Mouse (Mus musculus) heart, embryonic 11.5 days (tissue): ENCODE measurements around the gene Pcyt2. TPM values are rescaled to one million over a fixed set of nuclear protein-coding genes. Genes with fewer than 3 reads are reported as not detected.
A peak's percentile ranks its signal among the peaks of the same experiment; 100 is the strongest.

Experiments used
- ATAC-seq: fragments of 200-750 bp; cut with Nextera tagmentation; replicated peaks from 2 replicates; pipeline ENCODE4 v1.8.0; 2017; ENCODE audit warnings: moderate library complexity; ENCODE audit not compliant: insufficient number of reproducible peaks, low FRiP score, low TSS enrichment
- H3K27ac ChIP-seq: fragments of 300-500 bp; sonication (generic); 2 replicates; pipeline ENCODE4 v1.5.1; 2014; ENCODE audit warnings: mild to moderate bottlenecking, low read depth, low read length
- H3K27me3 ChIP-seq: fragments of 300-500 bp; sonication (generic); 2 replicates; pipeline ENCODE4 v1.6.1; 2014; ENCODE audit warnings: mild to moderate bottlenecking, low read length, mixed read lengths; ENCODE audit not compliant: control insufficient read depth, insufficient read depth
- H3K36me3 ChIP-seq: fragments of 300-500 bp; sonication (generic); 2 replicates; pipeline ENCODE4 v1.6.1; 2014; ENCODE audit warnings: mild to moderate bottlenecking, low read length, moderate library complexity, mixed read lengths; ENCODE audit not compliant: control insufficient read depth, insufficient read depth
- H3K4me1 ChIP-seq: fragments of 300-500 bp; sonication (generic); 2 replicates; pipeline ENCODE4 v1.6.1; 2014; ENCODE audit warnings: low read length; ENCODE audit not compliant: control insufficient read depth, insufficient read depth
- H3K4me2 ChIP-seq: fragments of 300-500 bp; sonication (generic); 2 replicates; pipeline ENCODE4 v1.6.1; 2014; ENCODE audit warnings: mild to moderate bottlenecking, moderate library complexity
- H3K4me3 ChIP-seq: fragments of 300-500 bp; sonication (generic); 2 replicates; pipeline ENCODE4 v1.5.1; 2014; ENCODE audit warnings: low read depth, low read length
- H3K9ac ChIP-seq: fragments of 300-500 bp; sonication (generic); 2 replicates; pipeline ENCODE4 v1.6.1; 2014; ENCODE audit warnings: mild to moderate bottlenecking, low read depth, low read length, moderate library complexity
- H3K9me3 ChIP-seq: fragments of 300-500 bp; sonication (generic); replicated peaks from 2 replicates; pipeline ENCODE4 v1.6.1; 2016; ENCODE audit warnings: low read length; ENCODE audit not compliant: control insufficient read depth
- WGBS: fragments of 180-500 bp; shearing (Covaris S2); extraction: QIAGEN DNeasy Blood & Tissue Kit; methylation state at CpG from one replicate; pipeline ENCODE4 v1.1.7; 2014; ENCODE audit not compliant: insufficient replicate concordance; 5-methylcytosine and 5-hydroxymethylcytosine counted together
- polyA plus RNA-seq: library from polyadenylated mRNA; unstranded; fragments of >200 nt; fragmentation: Nextera tagmentation; extraction: Ambion mirVana; gene quantifications from 2 replicates; pipeline ENCODE4 v1.2.1, GENCODE M21; 2014

Pcyt2 gene
- polyA plus RNA-seq = 79.2 and 79.9 TPM in 2 replicates

DNA sequence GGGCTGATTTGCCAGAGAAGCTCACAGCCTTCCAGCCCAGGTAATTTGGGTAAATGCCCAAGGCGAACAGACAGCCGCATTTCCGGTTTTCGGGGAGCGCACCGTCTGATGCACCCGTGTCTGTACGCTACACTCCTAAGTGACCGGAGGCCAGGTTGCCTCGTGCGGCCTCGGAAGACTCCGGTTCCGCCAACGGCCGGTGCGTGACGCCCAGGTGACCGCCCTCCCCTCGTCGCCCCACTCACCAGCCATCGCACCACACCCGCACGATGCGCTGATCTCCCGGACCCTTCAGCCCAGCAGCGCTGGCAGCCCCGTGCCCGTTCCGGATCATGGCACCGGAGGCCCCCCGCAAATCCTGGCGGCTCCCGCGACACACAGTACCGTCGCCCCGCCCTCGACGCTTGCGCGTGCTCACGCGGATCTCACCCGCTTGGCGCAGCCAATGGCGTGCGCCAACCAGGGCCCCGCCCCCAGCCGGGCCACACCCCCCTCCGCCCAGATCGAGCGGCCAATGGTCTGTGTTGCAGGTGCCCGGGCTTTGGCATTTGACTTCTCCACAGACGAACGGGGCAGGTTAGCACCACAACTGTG lies at the start of gene Pcyt2:
Gene Pcyt2, minus strand, starts transcription at position 418 of the 594 bp plus-strand sequence.
- ATAC-seq = peak; percentile 93
- H3K36me3 ChIP-seq = peaks cover 22% of the 10 kb centered on the region
- peak within 1 kb of the TSS; percentile 86 for H3K9ac ChIP-seq
- 1% methylated on average over 56 of the region's 56 CpGs for WGBS
- no peaks in the 10 kb centered on the region for H3K9me3 ChIP-seq
- peak within 1 kb of the TSS; percentile 64 for H3K27ac ChIP-seq
- H3K27me3 ChIP-seq = no peaks in the 10 kb centered on the region
- peak within 1 kb of the TSS; percentile 82 for H3K4me3 ChIP-seq
- H3K4me1 ChIP-seq = peaks cover 12% of the 10 kb centered on the region
- H3K4me2 ChIP-seq = peak within 1 kb of the TSS; percentile 93

DNA sequence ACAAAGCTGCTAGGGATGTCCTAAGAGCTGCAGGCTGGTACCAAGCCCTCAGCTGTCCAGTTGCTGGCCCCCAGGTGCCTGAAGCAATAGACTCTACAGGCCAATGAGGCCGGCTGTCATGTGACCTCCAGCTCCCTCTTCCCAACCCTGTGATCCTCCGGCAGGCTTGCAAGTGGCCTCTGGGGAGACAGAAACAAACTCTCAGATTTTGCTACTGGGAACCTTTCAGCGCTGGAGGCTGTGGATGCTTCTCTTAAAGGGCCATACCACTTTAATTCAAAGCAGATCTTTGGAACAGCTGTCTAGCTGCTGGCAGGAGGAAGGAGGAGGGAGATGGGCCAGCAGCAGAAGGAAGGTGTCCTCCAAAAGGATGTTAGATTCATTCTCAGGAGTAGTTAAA lies 48.9 kb upstream of the Pcyt2 start:
- Histone ChIP-seq H3K9ac (no peak overlapping the region), H3K36me3 (no peaks in the 10 kb centered on the region), H3K4me3 (no peak overlapping the region), H3K4me1 (peaks cover 4% of the 10 kb centered on the region; the same call in 1 of the 2 replicates), H3K9me3 (no peaks in the 10 kb centered on the region), H3K27me3 (peaks cover 24% of the 10 kb centered on the region), H3K27ac (no peak overlapping the region), H3K4me2 (no peak overlapping the region)
- no peak for ATAC-seq
- 1% methylated on average over 3 of the region's 3 CpGs for WGBS

DNA sequence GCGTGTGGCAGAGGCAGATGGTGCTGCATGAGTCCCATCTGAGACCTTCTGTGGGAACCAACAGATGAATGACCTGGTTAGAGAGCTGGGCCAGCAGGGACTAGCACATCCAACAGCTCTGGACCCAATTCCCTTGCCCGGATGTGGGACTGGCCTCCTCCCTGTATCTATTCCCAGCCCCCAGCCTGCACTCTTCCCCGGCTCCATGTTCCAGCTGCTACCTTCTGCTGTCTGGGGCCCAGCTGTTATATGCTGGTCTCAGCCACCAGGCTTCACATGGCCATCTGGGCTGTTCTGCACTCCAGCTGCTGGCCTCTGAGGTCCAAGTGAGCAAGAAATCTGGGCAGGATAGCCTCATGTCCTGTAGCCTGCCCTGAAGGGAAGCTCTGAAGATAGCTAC lies 47.7 kb upstream of the Pcyt2 start:
- no peak overlapping the region for H3K4me3 ChIP-seq
- H3K9ac ChIP-seq = no peak overlapping the region
- peaks cover 11% of the 10 kb centered on the region for H3K4me1 ChIP-seq
- no peak for ATAC-seq
- H3K27ac ChIP-seq = no peak overlapping the region
- no peak overlapping the region for H3K4me2 ChIP-seq
- H3K36me3 ChIP-seq = no peaks in the 10 kb centered on the region
- 67% methylated on average over 3 of the region's 3 CpGs for WGBS
- peaks cover 37% of the 10 kb centered on the region for H3K27me3 ChIP-seq
- no peaks in the 10 kb centered on the region for H3K9me3 ChIP-seq

DNA sequence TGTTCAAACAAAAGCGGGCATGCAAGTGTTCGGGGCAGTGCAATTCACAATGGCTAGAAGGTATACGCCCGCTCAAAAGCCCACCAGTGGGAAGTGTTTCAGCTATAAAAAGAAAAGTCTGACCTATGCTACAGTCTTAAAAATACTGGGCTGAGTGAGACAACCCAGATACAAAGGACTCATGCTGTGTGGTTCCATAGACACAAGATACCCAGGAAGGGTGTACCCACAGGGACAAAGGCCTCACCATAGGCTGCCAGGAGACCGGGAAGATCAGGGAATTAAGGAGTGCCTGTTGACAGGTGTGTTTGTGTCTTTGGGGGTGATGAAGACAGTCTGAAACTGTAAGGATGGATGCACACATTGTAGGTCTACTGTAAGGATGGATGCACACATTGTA lies 46.0 kb upstream of the Pcyt2 start:
- no peak overlapping the region for H3K4me3 ChIP-seq
- H3K36me3 ChIP-seq = no peaks in the 10 kb centered on the region
- no peak overlapping the region for H3K27ac ChIP-seq
- H3K9me3 ChIP-seq = no peaks in the 10 kb centered on the region
- 87% methylated on average over 5 of the region's 5 CpGs for WGBS
- peaks cover 15% of the 10 kb centered on the region for H3K4me1 ChIP-seq
- peaks cover 53% of the 10 kb centered on the region for H3K27me3 ChIP-seq
- no peak for ATAC-seq
- H3K9ac ChIP-seq = no peak overlapping the region
- H3K4me2 ChIP-seq = no peak overlapping the region

DNA sequence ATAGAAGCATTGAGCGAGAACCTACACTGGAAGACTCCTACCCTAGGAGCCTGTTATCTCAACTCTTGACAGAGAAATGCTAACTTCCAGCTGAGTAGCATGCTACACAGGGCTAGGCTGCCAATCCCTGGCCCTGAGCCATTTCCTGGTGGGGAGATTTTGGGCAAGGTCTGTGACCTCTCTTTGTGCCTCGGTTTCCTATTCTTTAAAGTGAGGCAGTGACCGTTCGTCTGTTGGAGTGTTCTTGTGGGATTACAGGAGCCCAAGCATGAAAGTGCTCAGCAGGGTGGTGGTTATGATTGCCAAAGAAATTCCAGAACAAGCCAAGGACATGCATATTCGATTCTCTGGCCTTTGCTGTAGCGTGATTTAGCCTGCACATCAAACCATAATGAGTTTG lies 45.0 kb upstream of the Pcyt2 start:
- Histone ChIP-seq H3K4me3 (no peak overlapping the region), H3K9ac (no peak overlapping the region), H3K27me3 (peaks cover 63% of the 10 kb centered on the region), H3K36me3 (no peaks in the 10 kb centered on the region), H3K4me2 (no peak overlapping the region), H3K9me3 (no peaks in the 10 kb centered on the region), H3K27ac (no peak overlapping the region), H3K4me1 (peaks cover 15% of the 10 kb centered on the region)
- 57% methylated on average over 6 of the region's 6 CpGs for WGBS
- ATAC-seq = no peak

DNA sequence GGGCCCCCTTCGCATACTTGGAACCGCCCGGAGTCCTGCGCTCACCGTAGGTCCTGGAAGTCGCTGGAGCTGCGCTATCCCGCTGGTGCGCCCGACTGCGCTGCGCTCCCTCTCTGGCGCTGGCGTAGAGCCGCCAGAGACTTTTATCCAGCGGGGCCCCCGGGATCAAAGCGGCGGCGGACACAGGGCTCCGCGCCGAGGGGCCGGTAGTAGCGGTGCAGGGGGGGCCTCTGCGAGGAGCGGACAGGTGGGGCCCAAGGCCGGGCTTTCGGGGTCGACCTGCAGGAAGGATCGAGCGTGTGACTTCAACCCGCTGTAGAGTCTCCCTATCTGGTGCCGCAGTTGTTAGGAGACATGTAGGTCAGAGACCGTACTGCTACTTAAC lies 43.3 kb upstream of the Pcyt2 start, which contains the start of gene Notum:
Gene Notum, minus strand, starts transcription at position 100 of the 385 bp plus-strand sequence.
- WGBS = 1% methylated on average over 35 of the region's 35 CpGs
- peak within 1 kb of the TSS; percentile 81 for H3K4me2 ChIP-seq
- H3K9me3 ChIP-seq = no peaks in the 10 kb centered on the region
- H3K9ac ChIP-seq = peak within 1 kb of the TSS; percentile 63
- peaks cover 80% of the 10 kb centered on the region for H3K27me3 ChIP-seq
- ATAC-seq = no peak
- no peak within 1 kb of the TSS for H3K27ac ChIP-seq
- H3K36me3 ChIP-seq = no peaks in the 10 kb centered on the region
- H3K4me3 ChIP-seq = peak within 1 kb of the TSS; percentile 49
- peaks cover 15% of the 10 kb centered on the region for H3K4me1 ChIP-seq

DNA sequence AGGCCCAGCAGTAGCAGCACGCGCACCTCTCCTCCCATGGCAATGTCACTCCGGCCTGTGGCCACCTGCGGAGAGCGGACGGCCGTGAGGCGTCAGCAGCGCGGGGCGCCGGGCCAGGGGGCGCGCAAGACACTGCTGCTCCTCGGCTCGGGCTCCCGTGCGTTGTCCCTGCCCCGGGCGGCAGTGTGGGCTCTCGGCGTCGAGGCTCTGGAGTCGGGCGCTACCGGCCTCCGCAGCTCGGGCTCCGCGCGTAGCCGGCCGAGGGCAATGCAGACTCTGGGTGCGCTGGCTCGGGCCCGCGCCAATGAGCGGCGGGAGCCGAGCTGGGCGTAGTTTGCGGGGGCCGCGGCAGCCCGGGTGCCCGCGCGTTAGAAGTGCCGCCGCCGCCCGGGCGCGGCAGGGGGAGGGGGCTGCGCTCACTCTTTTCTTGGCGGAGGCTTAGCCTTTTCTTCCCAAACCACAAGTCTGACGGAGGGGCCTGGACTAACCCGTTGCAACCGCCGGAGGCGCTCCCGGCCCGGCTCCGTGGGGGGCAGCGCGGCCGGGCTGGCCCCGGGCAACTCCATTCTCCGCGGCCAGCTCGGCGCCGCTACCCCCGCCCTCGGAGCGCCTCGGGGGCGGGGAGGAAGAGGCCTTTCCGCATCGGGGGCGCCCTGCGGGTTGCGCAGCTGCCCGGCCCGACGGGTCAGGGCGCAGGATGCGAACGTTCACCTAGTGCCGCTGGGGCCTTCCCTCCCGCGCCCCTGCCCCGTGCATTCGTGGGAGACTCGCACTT lies 42.8 kb upstream of the Pcyt2 start:
- Histone ChIP-seq H3K4me1 (peaks cover 15% of the 10 kb centered on the region), H3K4me3 (peak overlapping the region; percentile 49), H3K9me3 (no peaks in the 10 kb centered on the region), H3K27ac (no peak overlapping the region), H3K4me2 (peak overlapping the region; percentile 81), H3K27me3 (peaks cover 83% of the 10 kb centered on the region), H3K36me3 (no peaks in the 10 kb centered on the region), H3K9ac (peak overlapping the region; percentile 63)
- ATAC-seq = 0 out of 2 replicates have a peak, but pooled peaks have one; percentile 57
- under 1% methylated on average over 79 of the region's 95 CpGs for WGBS

DNA sequence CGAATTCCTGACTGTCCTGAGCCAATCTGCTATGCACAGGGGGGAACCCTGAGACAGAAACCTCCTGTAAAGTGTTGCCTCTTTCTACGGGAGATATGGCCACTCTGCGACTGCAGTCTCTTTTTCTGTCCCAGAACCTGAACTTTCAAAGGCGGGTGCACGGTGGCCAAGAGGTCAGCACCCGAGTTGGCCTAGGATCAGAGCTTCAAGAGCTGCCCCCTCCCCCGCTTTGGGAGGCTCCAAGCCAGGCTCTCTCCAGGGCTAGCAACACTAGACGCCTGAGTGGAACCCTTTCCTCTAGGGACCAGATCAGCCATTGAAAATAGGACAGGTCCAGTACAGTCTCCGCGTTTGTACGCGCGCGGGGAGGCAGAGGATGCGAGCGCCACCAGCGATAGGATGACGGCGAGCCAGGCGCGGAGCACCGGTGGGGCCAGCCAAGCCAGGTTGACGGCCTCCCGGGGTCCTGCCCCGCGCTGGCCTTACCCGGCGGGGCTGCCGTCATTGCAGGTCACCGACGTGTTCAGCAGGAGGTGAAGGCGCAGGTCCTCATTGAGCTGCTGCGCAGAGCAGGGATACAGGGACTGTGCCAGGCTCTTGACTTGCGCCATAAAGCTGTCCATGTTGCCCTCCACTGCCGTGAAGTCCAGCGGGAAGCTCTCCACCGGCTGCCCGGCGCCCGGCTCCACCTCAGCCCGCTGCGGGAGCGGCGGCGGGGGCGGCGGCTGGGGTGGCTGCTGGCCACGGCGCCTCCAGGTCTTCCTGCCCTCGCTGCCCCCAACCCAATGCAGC lies 42.0 kb upstream of the Pcyt2 start:
- Histone ChIP-seq H3K36me3 (no peaks in the 10 kb centered on the region), H3K9ac (peak overlapping the region; percentile 63), H3K27ac (no peak overlapping the region), H3K4me1 (peaks cover 15% of the 10 kb centered on the region), H3K9me3 (no peaks in the 10 kb centered on the region), H3K4me3 (peak overlapping the region; percentile 49), H3K27me3 (peaks cover 76% of the 10 kb centered on the region), H3K4me2 (peak overlapping the region; percentile 81)
- no peak for ATAC-seq
- 5% methylated on average over 50 of the region's 50 CpGs for WGBS
